Mouse (Mus musculus): ENCODE data around the gene Mettl26.

- TF ChIP-seq CTCF (IDR thresholded peaks at IDR 0.05) (no peak), EP300 (IDR thresholded peaks at IDR 0.05) (no peak)
Measured at GRCm38 (mm10) chr17:25842509-25842908, 32.4 kb upstream of the Mettl26 start.

Data from lung, postnatal 0 days (tissue).